Mouse (Mus musculus): Measurements from ENCODE around the gene G6pc. TPM values are rescaled to one million over a fixed set of nuclear protein-coding genes. Genes with fewer than 3 reads are reported as not detected.
"Not testable (repeated sequence)": the region's sequence is repeated elsewhere in the genome, so short reads cannot be mapped to it uniquely, and the experiment has no call there.

Gene G6pc
- not detected for total RNA-seq (2021)
- long read RNA-seq, experiment 1, result 0 reads
- long read RNA-seq, experiment 2, result 0 reads

DNA sequence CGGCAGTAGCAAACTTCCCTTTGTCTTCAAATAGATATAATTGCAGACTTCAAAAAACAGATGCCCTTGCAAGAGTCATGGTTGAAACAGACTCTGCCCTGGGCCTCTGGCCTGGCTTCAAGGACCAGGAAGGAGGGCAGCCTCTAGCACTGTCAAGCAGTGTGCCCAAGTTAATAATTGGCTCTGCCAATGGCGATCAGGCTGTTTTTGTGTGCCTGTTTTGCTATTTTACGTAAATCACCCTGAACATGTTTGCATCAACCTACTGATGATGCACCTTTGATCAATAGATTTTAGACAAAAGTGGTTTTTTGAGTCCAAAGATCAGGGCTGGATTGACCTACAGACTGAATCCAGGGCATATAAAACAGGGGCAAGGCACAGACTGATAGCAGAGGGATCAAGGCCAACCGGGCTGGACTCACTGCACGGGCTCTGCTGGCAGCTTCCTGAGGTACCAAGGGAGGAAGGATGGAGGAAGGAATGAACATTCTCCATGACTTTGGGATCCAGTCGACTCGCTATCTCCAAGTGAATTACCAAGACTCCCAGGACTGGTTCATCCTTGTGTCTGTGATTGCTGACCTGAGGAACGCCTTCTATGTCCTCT lies at the start of gene G6pc:
G6pc (plus strand) TSS at position 236 of the 610 bp plus-strand sequence.
- intact Hi-C loops (cut with DNase I; ENCODE audit: low total_unique reads), result no loop called here
- no peak for DNase-seq

DNA sequence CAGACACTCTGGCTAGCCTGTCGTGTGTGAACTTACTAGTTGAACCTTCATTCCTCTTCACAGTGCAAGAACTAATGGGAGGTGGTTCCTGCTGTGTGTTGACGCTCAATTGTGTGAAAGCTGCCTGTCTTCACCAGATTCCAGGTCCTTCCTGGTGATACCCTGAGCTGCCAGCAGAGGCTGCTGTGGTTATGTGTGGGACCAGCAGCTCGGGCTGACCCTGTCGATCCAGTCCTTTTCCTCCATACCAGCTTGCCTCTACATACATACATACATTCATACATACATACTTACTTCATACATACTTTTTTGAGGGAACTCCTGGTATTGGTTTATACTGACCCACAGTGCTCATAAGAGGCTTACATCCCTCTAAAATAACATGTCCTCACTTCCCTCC lies 43.8 kb upstream of the G6pc start:
- intact Hi-C loops (cut with DNase I; ENCODE audit: low total_unique reads), result loop anchor here (2.0 kb wide), 1 partner anchor 71 kb away; no protein-coding TSS in a partner anchor
- peak; percentile 67 for DNase-seq

DNA sequence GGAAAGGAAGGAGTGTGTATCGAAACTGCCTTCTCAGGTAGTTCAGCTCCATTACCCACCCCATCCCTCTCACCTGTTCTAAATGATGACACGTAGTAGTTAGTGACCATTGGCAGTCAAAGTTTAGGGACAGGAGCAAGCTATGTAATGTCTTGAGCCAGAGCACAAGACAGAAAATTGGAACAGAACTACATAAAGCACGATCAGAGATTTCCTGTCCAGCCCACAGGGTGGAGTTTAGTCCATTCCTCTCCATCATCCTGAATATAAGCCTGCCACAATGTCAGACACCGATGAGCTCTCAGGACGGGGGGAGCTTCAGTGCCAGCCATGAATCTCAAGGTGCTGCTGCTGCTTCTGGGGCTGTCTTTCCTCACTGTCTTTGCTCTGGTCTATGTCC lies 42.6 kb upstream of the G6pc start, which contains the start of gene Aoc2:
Aoc2 (plus strand) TSS at position 301 of the 400 bp plus-strand sequence.
- intact Hi-C loops (cut with DNase I; ENCODE audit: low total_unique reads), result no loop called here
- DNase-seq, result no peak

DNA sequence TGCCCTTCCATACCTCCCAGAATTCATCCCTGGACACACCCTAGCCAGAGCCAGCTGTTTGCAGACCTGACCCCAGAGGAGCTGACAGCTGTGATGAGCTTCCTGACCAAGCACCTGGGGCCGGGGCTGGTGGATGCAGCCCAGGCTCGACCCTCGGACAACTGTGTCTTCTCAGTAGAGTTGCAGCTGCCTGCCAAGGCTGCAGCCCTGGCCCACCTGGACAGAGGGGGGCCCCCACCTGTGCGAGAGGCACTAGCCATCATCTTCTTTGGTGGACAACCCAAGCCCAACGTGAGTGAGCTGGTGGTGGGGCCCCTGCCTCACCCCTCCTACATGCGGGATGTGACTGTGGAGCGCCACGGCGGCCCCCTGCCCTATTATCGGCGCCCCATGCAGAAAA lies 42.2 kb upstream of the G6pc start:
- DNase-seq; intact Hi-C loops (cut with DNase I; ENCODE audit: low total_unique reads): not testable (repeated sequence)

DNA sequence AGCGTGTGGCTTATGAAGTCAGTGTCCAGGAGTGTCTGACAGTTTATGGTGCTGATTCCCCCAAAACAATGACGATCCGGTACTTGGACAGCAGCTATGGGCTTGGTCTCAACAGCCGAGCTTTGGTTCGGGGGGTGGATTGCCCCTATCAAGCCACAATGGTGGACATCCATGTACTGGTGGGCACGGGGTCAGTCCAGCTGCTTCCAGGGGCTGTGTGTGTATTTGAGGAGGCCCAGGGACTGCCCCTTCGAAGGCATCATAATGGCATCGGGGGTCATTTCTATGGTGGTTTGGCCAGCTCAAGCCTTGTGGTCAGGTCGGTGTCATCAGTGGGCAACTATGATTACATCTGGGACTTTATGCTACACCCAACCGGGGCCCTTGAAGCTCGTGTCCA lies 41.2 kb upstream of the G6pc start:
- intact Hi-C loops (cut with DNase I; ENCODE audit: low total_unique reads), result no loop called here

DNA sequence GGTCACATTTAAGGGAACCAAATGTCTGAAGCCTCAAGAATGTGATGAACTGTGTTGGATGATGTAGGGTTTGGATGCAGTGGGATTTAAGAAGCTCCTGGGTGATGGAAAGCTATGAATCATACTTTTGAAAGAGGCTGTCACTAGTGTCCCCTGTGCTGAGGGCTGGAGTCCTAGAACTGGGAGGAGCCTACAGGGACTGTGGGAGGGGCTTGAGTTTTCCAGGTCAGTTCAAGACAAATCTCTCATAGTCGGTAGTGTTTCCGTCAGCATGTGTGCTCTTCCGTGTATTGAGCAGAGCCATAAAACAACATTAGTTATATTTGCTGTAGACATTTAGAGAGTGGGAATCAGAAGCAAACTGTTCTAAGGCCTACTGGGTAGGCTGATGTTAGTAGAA lies 40.0 kb upstream of the G6pc start:
- DNase-seq, result no peak
- intact Hi-C loops (cut with DNase I; ENCODE audit: low total_unique reads), result no loop called here

More for the DNA sequence above, 41.2 kb upstream of the G6pc start:
- DNase-seq, result no peak

DNA sequence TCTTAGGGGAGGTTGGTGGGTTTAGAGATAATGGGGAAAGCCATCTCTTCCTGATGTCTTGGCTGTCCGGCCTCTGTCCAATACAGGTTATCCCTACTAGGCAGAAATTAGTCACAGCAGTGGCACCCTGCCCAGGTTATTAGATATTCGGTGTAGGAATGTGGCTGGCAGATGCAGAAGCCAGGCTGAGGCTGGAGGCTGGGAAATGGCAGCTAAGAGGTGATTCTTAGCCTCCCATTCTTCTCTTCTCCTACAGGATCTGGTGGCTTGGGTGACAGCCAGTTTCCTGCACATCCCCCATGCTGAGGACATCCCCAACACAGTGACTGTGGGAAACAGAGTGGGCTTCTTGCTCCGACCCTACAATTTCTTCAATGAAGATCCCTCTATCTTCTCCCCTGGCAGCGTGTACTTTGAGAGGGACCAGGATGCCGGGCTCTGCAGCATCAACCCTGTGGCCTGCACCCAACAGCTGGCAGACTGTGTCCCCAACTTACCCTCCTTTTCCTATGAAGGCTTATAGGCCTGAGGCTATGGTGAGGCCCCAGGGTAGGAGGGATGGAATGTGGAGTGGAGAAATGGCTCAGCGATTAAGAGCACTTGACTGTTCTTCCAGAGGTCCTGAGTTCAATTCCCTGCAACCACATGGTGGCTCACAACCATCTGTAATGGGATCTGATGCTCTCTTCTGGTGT lies 38.3 kb upstream of the G6pc start:
- intact Hi-C loops (cut with DNase I; ENCODE audit: low total_unique reads), result no loop called here
- DNase-seq, result peak; percentile 72

DNA sequence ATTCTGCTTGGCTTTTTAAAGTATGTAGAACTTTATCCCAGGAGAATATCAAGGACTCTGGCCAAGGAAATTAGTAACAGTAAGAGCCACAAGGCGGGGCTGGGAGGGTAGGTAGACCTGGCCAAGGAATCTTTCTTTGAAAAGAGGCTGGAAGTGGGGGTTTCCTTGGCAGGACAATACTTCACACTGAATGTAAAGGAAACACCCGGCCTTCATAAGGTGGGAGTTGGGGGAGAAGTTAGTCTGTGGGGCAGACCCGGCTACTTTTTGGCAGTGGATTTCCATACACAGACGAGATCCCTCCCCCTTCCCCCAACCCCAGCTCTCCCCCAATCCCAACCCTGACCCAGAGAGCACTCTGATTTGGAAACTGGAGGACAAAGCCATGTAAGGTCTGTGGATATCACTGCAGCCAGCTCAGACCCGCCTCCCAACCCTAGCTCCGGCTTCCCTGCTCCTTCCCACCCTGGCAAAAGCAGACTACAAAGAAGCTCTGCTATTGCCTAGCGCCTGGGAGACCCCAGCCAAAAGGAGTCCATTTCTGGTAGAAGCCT lies 36.9 kb upstream of the G6pc start, which contains the start of gene Aoc3:
Aoc3 (plus strand) TSS at position 235 of the 554 bp plus-strand sequence.
- DNase-seq, result peak; percentile 47

DNA sequence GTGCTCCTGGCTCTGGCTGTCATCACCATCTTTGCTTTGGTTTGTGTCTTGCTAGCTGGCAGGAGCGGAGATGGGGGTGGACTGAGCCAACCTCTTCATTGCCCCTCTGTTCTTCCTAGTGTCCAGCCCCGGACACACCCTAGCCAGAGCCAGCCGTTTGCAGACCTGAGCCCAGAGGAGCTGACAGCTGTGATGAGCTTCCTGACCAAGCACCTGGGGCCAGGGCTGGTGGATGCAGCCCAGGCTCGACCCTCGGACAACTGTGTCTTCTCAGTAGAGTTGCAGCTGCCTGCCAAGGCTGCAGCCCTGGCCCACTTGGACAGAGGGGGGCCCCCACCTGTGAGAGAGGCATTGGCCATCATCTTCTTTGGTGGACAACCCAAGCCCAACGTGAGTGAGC lies 36.4 kb upstream of the G6pc start:
- DNase-seq; intact Hi-C loops (cut with DNase I; ENCODE audit: low total_unique reads): not testable (repeated sequence)

More for the DNA sequence above, 36.9 kb upstream of the G6pc start, which contains the start of gene Aoc3:
- intact Hi-C loops (cut with DNase I; ENCODE audit: low total_unique reads), result no loop called here

DNA sequence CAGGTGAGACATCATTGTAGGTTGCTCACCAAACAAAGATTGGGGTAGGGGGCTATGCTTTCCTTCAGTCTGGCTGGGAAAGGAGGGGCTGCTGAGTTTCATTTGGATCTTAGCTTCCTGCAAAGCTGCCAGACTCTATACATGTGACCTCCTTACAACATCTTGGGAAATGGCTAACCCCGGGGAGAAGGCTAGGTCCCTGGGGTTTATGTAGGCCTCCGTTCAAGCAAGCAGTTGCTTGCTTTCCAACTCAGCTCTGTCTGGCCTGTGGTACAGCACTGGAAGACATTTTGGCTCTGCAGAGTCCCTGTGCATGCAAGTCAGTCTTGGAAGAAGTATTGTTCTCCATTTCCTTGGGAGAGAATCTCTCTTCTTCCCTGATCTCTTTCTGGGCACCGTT lies 34.8 kb upstream of the G6pc start:
- intact Hi-C loops (cut with DNase I; ENCODE audit: low total_unique reads), result no loop called here
- no peak for DNase-seq

DNA sequence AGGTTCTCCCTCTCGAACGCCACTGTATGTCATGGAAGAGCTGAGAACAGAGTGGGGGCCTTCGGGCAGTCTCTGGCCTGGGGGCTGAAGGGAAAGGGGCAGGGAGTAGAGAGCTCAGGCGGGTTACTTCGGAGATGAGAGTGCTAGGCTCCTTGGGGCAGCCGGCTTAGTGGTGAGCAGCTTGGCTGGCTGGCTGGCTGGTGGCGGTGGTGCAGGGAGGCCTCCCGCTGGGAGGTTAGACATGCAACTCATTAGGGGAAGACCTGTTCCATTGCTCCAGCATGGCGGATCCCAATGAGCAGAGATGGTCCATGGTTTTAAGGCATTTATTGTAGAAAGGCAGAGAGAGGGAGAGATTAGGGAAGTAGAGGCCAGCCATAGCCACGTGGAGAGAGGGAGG lies 33.3 kb upstream of the G6pc start:
- DNase-seq, result no peak
- intact Hi-C loops (cut with DNase I; ENCODE audit: low total_unique reads), result no loop called here

DNA sequence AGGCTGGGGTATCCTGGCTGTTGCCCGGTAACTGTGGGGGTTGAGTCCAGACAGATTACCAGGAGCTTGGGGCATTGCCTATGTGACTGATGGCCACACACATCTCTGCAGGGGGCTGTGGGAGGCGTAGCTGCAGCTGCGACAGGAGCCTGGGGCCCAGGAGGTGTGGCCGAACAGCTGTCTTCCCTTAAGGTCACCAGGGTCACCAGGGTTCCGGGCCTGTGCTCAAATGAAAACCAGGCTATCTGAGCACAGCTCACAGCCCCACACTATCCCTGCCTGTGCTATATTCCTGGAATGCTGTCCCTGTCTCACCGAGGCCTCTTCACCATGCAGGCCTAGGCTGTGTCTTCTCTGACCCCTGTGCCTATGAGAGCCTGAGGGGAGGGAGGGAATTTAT lies 32.8 kb upstream of the G6pc start:
- DNase-seq, result no peak
- intact Hi-C loops (cut with DNase I; ENCODE audit: low total_unique reads), result no loop called here

DNA sequence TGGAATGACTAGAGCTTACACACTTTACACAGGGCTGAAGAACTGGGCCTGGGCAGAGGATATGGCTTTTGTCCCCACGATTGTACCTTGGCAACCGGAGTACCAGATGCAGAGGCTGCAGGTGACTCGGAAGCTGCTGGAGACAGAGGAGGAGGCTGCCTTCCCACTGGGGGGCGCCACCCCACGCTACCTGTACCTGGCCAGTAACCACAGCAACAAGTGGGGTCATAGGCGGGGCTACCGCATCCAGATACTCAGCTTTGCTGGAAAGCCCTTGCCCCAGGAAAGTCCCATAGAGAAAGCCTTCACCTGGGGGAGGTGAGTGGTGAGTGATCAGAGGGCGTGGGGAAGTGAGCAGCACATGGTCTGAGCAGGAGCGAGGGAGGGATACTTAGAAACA lies 31.7 kb upstream of the G6pc start:
- DNase-seq, result no peak
- intact Hi-C loops (cut with DNase I; ENCODE audit: low total_unique reads), result no loop called here

DNA sequence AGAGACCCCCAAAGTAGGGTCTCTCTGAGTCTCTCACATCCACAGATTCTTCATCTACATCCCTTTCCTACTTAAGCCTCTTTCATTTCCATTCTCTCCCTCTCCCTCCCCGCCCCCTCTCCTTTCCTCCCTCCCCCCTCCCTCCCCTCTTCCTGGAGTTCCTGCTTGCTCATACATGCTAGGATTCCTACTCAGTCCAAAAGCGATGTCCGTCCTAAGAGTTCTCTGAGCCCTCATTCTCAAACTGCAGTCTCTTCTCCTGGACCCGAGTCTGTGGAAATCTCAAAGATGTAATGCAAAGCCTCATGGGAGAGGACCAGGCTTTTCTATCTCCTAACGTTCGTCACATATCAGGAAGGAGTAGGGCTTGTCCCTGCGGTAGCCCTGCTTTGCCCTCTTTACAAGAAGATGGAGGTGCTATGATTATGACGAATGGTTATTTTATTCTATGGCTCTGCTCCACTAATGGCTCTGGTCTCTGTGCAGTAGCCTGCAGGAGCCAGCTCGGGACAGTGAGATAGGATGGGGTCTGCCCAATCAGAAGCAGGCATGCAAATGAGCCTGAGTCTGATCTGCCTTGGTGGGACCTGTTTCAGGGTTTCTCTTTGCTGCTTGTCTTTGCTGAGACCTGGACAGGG lies 29.1 kb upstream of the G6pc start:
- intact Hi-C loops (cut with DNase I; ENCODE audit: low total_unique reads), result no loop called here
- no peak for DNase-seq

DNA sequence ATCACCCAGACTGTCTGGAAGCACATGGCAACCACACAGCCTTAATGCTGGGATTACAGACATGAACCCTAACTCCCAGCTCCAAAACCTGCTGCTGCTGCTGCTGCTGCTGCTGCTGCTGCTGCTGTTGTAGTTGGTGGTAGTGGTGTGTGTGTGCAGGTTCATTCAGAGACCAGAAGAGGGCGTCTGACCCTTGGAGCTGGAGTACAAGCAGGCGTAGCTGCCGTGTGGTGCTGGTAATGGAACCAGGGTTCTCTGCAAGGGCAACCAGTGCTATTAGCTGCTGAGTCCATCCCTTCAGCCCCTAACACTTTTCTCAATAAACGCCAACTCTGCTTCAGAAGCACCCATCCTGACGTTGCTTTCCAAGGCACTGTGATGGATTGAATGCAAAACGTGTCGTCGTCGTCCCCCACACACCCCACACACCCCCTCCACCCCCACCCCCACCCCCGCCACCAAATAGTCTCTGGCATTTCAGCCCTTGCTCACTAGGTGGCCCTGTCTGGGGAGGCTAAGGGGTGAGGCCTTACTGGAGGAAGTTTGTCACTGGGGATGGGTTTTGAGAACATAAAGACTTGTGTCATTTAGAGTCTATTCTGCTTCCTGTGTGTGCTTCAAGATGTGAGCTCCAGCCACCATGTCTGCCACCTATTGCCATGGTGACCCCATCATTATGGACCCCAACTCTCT lies 20.1 kb upstream of the G6pc start:
- DNase-seq, result no peak
- intact Hi-C loops (cut with DNase I; ENCODE audit: low total_unique reads), result no loop called here

DNA sequence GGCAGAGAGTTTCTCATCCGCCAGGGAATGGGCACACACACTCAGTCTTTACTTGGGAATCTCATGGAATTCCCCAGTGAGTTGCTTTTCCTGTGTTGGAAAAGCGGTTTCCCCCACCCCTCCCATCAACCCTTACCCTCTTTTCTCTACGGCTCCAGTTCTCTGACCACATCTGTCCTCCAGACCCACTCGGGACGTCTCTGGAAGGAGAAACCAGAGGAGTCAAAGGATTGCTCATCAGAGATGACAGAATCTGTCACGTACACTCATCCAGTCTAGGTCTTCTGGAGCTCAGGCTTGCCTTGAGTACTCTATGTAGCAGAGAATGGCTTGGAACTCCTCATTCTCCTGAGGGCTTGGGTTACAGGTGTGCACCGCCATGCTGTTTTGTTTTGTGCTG lies 18.6 kb upstream of the G6pc start:
- no peak for DNase-seq
- intact Hi-C loops (cut with DNase I; ENCODE audit: low total_unique reads), result no loop called here

DNA sequence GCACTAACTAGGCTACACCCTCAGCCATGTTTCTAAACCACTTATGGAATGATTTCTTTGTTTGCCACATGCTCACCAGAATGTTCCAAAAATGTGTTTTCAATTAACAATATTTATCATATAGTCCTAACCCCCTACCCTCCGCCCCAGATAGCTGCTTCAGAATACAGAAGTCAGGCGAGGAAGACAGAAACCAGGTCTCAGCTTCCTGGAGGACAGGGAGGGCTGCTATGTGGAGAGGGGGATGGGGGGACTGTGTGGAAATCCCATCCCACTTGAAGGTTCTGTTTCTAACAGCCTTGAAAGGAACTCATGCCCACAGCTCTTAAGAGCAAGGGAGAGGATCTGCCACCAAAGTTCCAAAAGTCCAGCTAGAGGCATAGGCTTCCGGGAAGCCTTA lies 18.1 kb upstream of the G6pc start:
- no peak for DNase-seq
- intact Hi-C loops (cut with DNase I; ENCODE audit: low total_unique reads), result no loop called here

DNA sequence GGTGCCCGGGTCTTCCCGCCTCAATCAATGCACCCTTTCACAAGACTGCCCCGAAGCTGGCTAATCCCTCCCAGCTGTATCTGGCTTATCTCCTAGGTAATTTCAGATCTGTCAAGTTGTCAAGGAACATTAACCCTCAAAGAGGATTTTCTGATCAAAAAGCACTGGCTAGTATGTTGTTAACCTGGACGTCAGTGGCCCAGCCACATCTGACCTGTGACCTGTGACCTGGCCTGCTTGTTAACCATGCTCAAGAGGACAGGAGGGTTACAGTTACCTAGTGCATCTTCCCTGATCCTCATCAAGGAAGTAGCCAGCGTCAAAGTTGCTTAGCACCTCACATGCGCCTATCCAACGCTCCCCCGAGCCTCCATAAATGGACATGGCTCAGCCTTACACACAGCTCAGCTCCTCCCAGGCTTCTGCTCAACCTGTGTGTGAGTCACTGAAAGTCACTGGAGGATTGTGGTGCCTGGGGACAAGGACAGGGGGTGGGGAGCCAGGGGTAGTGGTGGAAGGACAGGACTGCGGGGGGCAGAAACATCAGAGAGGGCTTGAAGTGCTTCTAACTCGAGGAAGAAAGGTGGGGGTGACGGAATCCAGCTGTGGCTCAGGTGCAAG lies 16.2 kb upstream of the G6pc start:
- intact Hi-C loops (cut with DNase I; ENCODE audit: low total_unique reads), result no loop called here
- no peak for DNase-seq

DNA sequence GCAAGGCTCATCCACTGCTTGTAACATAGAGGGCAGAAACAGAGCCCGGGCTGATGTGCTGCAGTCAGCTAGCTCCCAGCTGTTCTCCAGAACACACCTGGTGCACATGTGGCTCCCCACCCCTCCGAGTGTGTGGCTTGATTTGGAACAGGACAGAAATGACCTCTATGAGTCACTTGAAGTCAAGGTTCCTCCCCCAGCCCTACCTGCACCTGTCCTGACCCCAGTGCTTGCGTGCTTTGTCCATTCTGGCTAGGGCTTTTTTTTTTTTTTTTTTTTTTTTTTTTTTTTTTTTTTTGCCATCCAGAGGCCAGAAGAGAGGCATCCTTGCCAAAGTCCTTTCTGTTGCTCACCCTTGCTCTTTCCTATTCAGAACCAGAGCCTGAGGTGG lies 15.6 kb upstream of the G6pc start:
- no peak for DNase-seq
- intact Hi-C loops (cut with DNase I; ENCODE audit: low total_unique reads), result no loop called here
